Mouse (Mus musculus) cerebellum, postnatal 10 days (tissue): ENCODE results near the gene Zfp715.
A peak's percentile ranks its signal among the peaks of the same experiment; 100 is the strongest.
"Not testable (repeated sequence)": the region's sequence is repeated elsewhere in the genome, so short reads cannot be mapped to it uniquely, and the experiment has no call there.

Experiments
- DNase-seq, 2 experiments: peaks; one replicate each; pipeline ENCODE4 v3.0.0; 2021; ENCODE audit warnings: mixed read lengths in 2 of 2

Zfp715 gene

DNA sequence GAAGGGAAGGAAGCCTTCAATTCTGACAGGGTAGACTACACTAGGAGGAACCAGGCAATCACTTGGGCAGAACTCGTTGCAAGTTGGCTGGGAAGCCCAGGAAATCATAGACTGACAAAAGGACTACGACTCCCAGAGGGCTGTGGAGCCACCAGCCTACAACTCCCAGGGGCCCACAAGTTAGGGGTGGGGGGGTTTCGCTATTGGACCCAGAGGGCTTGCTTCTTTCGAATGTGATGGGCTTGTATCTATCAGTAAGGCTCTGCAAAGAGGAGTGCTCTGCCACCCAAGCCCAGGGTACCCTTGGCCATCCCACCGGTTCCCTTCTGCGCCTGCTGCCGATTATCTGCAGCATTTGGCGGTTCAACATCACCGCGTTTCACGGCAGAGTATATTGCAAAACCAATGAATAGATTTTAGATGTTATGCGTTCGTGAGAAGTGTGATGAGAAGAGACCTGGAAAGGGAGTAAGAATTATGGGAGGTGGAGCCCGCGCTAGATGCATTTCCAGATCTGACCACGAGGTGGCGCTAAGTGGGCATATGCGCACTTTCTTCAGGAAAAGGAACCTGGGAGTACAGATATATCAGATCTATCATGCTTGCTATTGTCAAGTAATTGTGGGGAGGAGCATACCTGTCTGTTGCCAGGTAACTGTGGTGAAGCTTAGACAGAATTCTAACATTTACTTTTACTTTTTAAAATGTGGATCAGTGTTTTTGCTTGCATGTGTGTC is 30.1 kb downstream of the Zfp715 start:
- DNase-seq = peak; percentile 87 to 93

DNA sequence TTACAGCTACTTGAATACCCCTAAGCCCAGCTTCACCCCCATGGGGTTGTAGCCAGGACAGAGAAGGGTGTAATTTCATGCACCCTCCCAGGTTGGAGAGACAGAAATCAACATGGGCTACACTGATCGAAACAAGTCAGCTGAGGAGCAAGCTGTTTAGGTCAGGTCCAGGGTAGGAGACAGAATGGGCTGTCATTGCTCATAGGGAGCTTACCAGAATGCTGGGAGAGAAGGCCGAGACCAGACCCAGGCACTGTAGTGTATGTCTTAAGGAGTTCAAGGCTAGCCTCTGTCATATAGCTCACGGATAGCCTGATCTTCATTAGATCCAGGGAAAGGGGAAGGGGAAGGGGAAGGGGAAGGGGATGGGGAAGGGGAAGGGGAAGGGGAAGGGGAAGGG is 30.6 kb downstream of the Zfp715 start:
- DNase-seq = no peak

DNA sequence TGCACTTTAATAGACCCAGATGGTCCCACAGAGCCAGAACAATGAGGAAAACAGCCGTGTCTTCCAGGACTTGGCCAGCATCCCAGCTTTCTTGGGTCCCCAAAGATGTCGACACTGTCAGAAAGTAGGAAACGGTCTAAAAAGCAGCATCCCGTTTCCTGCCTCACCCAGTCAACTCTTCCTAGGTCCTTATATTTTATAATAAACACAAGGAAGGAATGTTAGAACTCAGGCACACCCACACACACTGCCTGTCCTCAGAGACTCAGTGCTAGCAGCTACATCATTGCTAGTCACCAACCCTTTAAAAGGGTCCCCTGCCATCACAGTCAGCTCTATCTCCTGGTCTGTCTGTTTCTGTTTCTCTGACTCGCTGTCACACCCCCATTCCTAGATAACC is 35.7 kb downstream of the Zfp715 start:
- DNase-seq = peak in 1 of 2 experiments; percentile 15

DNA sequence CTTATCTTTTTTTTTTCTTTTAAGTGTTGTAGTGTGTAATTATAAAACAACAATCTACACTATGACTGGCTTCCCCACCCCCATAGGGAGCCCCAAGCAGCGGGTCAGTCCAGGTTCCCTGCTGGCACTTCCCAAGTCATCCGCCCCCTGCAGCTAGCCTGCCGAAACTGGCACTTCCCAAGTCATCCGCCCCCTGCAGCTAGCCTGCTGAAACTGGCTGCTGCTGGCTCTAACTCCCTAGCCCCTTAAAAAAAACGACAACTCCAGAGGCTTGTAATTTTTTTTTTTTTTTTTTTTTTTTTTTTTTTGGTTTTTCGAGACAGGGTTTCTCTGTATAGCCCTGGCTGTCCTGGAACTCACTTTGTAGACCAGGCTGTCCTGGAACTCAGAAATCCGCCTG is 36.9 kb downstream of the Zfp715 start:
- peak in 1 of 2 experiments; percentile 14 for DNase-seq

DNA sequence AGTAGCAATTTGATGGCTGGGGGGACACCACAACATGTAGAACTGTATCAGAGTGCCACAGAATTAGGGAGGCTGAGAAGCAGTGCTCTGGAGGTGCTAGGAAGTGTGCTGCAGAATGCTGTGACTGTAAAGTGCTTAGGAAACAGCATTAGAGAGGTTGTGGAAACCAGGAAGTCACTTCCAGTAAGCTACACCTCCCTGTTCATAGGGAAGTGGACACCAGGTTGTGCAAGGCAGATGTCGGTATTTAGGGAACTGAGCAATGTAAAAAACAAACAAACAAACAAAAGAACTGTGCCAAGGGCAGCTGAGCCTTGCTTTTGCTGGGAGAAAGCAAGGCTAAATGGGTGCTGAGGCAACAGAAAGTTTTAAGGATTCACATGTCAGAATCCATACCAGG is 39.6 kb downstream of the Zfp715 start:
- no peak for DNase-seq

DNA sequence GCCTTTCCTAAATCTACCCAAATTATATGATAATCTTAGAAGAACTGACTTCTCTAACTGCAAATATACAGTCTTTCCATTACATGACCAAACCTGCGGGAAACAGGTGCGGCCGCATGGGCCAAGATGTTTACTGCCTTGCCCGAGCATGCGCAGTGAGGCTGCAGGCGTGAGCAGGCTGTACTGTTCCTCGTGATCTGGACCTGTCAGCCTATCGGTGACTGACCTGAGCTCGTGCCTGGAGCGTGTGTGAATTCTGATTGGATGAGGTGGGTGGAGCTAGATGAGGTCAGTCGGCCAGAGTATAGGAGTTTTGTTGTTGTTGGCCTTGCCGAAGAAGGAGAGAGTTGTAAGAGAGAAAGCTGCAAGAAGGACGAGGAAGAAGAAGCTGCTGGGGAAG is 45.7 kb downstream of the Zfp715 start:
- not testable (repeated sequence) for DNase-seq

DNA sequence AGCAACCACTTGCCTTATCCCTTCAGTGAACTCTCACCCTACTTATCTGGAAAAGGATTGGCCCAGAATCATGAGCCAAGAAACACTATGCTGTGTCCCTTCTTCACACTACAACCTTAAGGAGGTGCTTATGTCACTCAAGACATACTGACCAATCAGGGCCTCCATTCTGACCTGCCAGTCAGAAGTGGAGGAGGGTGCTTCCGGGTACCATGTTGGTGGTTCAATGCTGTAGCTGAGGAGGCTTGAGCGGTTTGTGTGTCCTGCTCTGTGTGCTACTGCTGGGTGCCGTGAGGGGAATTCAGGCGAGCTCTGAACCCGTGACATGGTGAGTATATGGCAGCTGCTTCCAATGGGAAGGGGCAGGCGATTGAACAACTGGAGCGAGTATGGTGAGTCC is 59.6 kb downstream of the Zfp715 start:
- DNase-seq = no peak

DNA sequence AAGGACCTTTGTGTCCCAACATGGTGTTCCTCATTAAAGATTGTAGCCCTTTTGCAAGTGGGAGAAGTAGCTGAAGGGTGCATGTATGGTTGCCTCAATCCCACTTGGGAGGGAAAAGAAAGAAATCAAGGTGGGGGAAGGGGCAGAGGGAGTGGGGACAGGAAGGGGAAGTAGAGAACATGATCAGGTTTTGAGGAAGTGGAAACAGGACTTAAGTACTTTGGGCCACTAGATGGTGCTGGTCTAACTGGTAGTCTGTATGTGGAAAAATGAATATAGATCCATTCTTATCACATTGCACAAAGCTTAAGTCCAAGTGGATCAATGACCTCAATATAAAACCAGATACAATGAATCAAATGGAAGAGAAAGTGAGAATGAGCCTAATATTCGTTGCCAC is 62.4 kb downstream of the Zfp715 start:
- not testable (repeated sequence) for DNase-seq
